8 mouse cellular contexts compared by ENCODE assay signal in genomic region chr11:113751484-113752084, GRCm38 (mm10). TPM values are rescaled to one million over a fixed set of nuclear protein-coding genes. Genes with fewer than 3 reads are reported as not detected.
DNase-seq lines count a peak whose midpoint lies in the region; ATAC-seq lines count a peak whose summit lies in the region.

TSS of gene Cdc42ep4 (minus strand) at chr11:113751881.

- no peaks in the 10 kb centered on the region for H3K36me3 ChIP-seq in hindbrain, embryonic 15.5 days

- peak within 1 kb of the TSS; percentile 85 for H3K4me3 ChIP-seq in hindbrain, embryonic 15.5 days

- H3K27me3 ChIP-seq in hindbrain, embryonic 15.5 days = no peaks in the 10 kb centered on the region

- peak within 1 kb of the TSS; percentile 93 for H3K9ac ChIP-seq in hindbrain, embryonic 15.5 days

- H3K4me1 ChIP-seq in hindbrain, embryonic 15.5 days (replicated peaks) = peaks cover 38% of the 10 kb centered on the region

- peak within 1 kb of the TSS; percentile 95 for H3K27ac ChIP-seq in hindbrain, embryonic 15.5 days (replicated peaks)

- ATAC-seq in hindbrain, embryonic 15.5 days (ENCODE audit: low FRiP score, low read depth) = peak; percentile 90

- peak; percentile 98 for DNase-seq in ZHBTc4 (ENCODE audit: low read depth, low spot score)
- peak; percentile 54 to 76 for DNase-seq in cerebellum, postnatal 4 days (ENCODE audit: low spot score in 2 of 2)
- DNase-seq in gastrocnemius, adult 18-20 months (ENCODE audit: low spot score) = peak; percentile 69
- DNase-seq in left cerebral cortex, adult 11 months (ENCODE audit: low spot score) = peak; percentile 58
- peak; percentile 89 to 91 for DNase-seq in lung, postnatal 4 days
- DNase-seq in retina, postnatal 1 day = peak; percentile 96
- peak; percentile 86 for DNase-seq in thymus, postnatal 4 days

- peak within 1 kb of the TSS; percentile 75 for H3K4me2 ChIP-seq in hindbrain, embryonic 15.5 days

- no peaks in the 10 kb centered on the region for H3K9me3 ChIP-seq in hindbrain, embryonic 15.5 days

- under 1% methylated on average over 43 of the region's 44 CpGs for WGBS in hindbrain, embryonic 15.5 days

RNA-seq across cellular contexts. Expression of gene Cdc42ep4, which starts in this region (rescaled TPM):
- 1 to 10 TPM; 4.5 to 7.4 TPM for total RNA-seq in gastrocnemius, adult 18-20 months (2021)
- 67.5 and 71.7 TPM in 2 replicates for polyA plus RNA-seq in hindbrain, embryonic 15.5 days (2015; fragmentation: Nextera tagmentation; extraction: Ambion mirVana)

Comparison
In these comparisons a context has a peak if more than half of its experiments do, and no peak if none do; other contexts are left out.
1. Peak in every context shown above with its lines: DNase-seq, ATAC-seq, H3K4me3 ChIP-seq and H3K27ac ChIP-seq.